Mouse (Mus musculus): Measurements from ENCODE around the gene Zap70. TPM values are rescaled to one million over a fixed set of nuclear protein-coding genes. Genes with fewer than 3 reads are reported as not detected.

The Zap70 gene
- total RNA-seq (2022) = under 1 TPM in 2 of 4 experiments, not detected in 2; 0.27 to 0.31 TPM

GRCm38 (mm10) chr1:36761568-36761967 lies at the start of gene Zap70:
TSS of gene Zap70 (plus strand) at chr1:36761798.
- no peak for DNase-seq (ENCODE audit: low spot score in 2 of 2)

- DNase-seq (ENCODE audit: low spot score in 2 of 2) = no peak
Measured at GRCm38 (mm10) chr1:36714311-36714710, 47.3 kb upstream of the Zap70 start, which contains the start of gene Actr1b. TSS of gene Actr1b (minus strand) at chr1:36714422.

DNA sequence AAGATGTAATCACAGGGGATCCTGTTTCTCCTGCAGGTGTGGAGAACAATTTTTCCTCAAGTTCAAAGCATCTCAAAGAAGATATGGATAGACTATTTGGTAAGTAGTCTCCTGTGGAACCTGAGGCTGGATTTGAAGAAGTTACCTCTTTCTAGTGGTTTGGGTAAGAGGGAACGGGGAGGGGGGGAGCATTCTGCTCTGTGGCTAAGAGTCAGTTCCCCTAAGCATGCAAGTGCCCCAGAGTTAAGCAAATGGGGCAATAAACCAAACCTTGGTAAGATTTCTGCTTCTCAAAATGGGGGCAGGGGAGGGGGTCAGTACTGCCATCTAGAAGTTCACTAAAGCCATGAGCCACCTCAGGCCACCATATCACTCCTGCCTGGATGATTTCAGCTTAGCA lies 42.8 kb upstream of the Zap70 start:
- DNase-seq (ENCODE audit: low spot score in 2 of 2) = no peak

DNA sequence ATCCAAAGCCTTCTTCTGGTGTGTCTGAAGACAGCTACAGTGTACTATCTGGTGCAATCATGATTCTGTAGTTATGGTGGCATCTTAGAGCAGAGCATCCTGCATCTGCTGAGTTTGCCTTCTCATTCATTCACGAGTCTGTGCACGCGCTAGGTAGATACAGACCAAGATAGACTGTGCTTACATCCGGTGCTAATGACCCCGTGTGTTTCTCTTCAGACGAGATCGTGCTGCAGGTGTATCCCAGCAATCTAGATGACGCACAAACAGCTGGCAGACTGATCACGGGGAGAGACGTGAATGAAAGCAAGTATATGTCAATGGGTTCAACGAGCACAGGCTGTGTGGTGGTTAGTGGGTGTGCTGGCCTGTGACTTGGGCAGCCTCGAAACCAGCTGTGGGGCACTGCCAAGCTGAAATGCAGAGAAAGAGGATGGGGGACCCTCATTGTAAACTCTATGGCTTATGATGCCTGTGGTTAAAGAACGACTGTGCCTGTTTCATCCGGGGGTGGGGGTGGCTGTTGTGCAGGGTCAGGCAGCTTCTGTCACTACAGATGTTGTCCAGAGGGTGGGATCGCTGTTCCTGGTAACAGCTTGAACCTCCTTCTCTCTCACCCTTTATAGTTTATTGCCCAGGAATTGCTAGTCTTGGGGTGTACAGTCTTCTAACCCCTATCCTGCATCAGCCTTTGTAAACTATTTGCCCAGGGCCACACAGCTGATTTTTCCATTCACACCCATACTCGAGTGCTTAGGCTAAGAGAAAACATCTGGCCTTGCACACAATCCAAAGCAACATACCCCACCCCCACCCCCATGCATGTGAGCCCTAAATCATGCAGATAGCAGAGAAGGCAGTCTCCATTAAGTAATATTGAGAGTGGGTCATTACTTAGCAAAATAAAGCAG lies 38.2 kb upstream of the Zap70 start:
- DNase-seq (ENCODE audit: low spot score in 2 of 2) = no peak

DNA sequence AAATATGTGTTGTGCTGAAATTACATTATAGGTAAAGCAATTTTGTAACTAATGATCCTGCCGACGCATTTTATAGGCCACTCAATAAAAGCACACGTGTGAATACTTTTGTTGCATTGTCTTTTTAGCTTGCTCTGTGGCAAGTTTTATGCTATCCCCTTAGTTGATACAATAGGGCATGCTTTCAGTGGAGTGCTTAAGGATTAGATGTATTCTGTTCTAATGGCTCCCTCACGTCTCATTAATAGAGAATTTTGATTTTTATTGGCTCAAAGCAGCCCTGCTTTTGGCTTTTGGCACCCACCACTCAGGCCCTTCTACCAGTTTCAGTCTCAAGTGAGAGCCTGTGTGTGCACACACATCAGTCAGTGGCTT lies 37.6 kb upstream of the Zap70 start:
- DNase-seq (ENCODE audit: low spot score in 2 of 2) = no peak

- peak; percentile 81 to 85 for DNase-seq (ENCODE audit: low spot score in 2 of 2)
Measured at GRCm38 (mm10) chr1:36737300-36737699, 24.3 kb upstream of the Zap70 start.

DNA sequence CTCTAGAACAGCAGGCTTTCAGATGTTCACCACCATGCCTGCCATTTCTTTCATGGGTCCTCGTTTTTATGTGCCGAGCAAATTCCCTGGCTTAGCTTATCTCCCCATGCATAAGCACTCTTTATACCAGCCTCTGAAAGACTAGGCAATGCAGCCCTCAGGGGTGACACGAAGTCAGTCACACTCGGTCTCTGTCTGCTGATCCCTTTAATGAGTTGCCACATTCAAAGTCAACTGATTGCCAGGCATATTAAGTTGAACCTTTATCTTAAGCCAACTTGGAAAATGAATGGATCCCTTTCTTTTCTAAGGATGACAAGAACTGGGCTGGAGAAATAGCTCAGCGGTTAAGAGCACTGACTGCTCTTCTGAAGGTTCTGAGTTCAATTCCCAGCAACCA lies 22.4 kb upstream of the Zap70 start:
- no peak for DNase-seq (ENCODE audit: low spot score in 2 of 2)

GRCm38 (mm10) chr1:36743046-36743445 lies 18.6 kb upstream of the Zap70 start:
- DNase-seq (ENCODE audit: low spot score in 2 of 2) = no peak

- peak; percentile 42 to 49 for DNase-seq (ENCODE audit: low spot score in 2 of 2)
Measured at GRCm38 (mm10) chr1:36744268-36744944, 17.2 kb upstream of the Zap70 start.

DNA sequence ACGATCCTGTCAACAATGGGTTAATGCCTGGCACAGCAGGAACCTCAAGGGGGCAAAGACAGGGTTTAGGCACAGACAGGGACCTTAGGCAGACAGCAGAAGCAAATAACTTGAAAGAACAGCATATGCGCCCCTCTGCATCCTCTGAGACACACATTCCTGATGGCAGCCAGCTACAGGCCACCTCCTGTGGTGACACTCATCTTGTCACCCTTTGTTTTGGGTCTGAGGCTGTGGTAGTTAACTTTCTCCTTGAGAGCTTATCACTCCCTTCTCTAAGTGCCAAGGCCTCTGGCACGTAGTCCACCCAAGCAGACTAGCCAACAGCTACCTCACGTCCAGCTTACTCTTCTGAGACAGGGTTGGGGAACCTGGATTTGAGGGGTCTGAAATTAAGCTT lies 15.9 kb upstream of the Zap70 start:
- DNase-seq (ENCODE audit: low spot score in 2 of 2) = no peak

DNA sequence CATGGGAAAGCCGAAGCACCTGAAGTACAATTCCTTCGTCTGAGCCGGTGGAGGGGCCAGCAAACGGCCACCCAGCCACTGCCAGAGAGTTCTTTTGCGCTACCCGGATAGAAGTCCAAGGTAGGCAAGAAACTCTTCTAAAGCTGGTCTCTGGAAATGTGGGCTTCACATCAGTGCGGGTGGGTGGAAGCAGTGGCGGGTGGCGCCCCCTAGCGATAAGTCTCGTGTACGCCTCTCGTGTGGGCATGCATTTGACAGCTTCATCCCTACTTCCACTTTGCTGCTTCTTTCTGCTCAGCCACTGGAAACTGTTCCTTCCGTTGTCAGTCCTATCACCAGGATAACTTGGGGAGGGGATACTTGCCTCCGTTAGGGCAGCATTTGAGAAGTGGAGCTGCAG lies 15.1 kb upstream of the Zap70 start:
- no peak for DNase-seq (ENCODE audit: low spot score in 2 of 2)

DNA sequence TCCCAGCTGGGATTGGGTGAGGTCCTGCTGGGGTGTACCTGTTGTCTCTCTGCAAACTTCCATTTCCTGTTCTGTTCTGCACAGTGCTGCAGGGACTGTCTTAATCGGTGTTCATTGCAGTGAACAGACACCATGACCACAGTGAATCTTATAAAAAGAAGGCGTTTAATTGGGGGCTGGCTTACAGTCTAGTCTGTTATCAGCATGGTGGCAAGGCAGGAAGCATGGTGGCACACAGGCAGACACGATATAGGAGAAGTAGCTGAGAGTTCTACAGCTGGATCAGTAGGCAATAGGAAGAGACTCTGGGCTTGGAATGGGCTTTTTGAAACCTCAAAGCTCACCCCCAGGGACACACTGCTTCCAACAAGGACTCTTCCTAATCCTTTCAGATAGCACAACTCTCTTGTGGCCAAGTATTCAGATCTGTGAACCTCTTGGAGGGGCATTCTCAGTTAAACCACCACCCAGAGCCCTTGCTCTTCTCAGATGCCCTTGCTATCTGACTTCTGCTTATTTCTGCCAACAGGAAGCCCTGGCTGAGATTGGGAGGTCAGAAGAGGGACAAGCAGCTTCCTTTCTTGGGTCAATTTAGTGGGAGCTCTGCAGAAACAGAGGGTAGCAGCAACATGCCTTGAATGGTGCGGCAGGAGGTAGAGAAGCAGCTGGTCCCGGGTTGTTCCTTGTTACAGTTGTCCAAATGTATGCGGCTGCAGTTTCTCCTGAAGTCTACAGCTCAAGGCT lies 7.5 kb upstream of the Zap70 start:
- no peak for DNase-seq (ENCODE audit: low spot score in 2 of 2)

GRCm38 (mm10) chr1:36758553-36758952 lies 3.0 kb upstream of the Zap70 start:
- no peak for DNase-seq (ENCODE audit: low spot score in 2 of 2)

DNA sequence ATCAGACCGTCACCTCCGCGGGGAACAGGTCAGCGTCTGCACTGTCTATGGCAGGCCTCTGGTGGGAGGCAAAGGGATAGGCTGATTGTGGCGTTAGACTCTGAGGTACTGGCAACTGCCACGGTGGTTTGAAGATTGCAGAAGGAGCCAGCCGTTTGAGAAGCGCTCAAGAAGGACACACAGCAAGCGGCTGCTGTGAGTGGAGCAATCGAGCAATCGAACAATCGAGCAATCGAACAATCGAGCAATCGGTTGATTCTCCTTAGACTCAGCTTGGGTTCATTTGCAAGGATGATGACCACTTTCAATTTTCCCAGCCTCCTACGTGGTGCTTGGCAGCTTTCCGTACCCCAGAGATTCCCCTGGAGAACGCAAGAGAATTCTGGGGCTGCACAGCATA lies 2.5 kb upstream of the Zap70 start:
- DNase-seq (ENCODE audit: low spot score in 2 of 2) = no peak

DNA sequence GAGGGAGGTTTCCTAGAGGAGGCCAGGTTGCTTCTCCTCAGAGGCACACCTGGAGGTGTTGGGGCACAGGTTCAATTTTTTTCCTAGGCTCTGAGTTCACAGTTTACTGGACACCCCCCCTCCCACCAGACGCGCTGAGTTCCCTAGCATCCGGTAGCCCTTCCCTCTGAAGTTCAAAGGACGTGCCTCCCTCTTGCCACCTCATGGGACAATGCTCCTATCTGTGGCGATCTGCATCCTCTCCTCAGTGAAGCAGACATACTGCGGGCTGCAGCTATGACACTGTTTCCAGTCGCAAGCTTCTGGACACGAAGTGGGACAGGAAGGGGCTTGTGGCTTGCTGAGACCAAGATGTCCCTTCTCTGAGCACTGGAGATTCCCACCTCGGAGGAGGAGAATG lies 1.2 kb upstream of the Zap70 start:
- no peak for DNase-seq (ENCODE audit: low spot score in 2 of 2)

- DNase-seq (ENCODE audit: low spot score in 2 of 2) = no peak
Measured at GRCm38 (mm10) chr1:36761061-36761460, 537 bp upstream of the Zap70 start.

GRCm38 (mm10) chr1:36766431-36767205 lies 5.0 kb downstream of the Zap70 start:
- DNase-seq (ENCODE audit: low spot score in 2 of 2) = no peak

DNA sequence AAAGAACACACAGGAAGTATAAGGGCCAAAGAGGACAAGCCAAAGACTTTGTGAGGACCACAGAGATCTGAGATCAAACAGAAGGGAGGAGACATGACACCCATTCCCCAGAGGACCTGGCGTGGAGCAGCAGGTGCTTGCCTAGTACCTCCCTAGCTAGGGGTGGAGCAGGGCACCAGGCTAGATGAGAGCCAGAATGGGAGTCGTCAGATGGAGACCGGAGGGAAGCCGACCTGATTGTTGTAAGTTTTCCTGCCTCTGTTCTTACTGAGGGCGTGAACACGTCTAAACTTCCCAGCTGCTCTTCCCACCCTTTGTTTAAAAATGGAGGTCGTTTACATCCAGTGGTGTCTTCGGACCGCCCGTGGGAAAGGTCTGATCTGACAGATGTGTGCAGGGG lies 5.7 kb downstream of the Zap70 start:
- DNase-seq (ENCODE audit: low spot score in 2 of 2) = no peak

DNA sequence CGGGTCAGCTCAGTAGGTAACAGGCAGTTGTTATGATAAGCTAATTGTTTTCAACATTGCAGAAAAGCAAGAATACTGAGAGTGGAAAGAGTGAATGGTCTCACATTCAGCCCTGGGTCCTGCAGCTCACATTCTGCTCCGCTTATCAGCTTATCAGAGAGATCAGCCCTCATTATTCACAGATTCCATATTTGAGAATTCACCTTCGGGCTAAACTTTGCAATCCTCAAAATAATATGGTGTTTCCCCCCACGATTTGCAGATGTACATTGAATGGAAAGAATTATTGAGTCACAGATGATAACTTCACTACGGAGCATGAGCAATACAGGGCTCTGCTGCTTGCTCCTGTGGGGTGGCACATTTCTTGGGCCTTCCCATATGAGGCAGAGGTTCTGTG lies 7.2 kb downstream of the Zap70 start:
- no peak for DNase-seq (ENCODE audit: low spot score in 2 of 2)

DNA sequence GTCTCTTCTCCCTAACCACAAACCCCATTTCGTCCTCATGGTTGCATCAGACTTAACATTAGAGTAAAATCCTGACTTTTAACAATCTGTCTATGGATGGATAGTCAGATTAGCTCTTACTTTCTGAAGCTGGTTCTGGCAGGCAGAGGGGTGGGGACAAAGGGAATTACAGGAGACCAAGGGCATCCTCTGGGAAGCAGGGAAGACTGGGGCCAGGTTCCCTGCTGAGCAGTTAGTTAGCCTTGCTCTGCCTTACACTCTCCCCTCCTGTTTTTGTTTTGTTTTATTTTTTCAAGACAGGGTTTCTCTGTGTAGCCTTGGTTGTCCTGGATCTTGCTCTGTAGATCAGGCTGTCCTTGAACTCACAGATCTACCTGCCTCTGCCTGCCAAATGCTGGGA lies 8.4 kb downstream of the Zap70 start:
- DNase-seq (ENCODE audit: low spot score in 2 of 2) = no peak

GRCm38 (mm10) chr1:36770998-36771397 lies 9.4 kb downstream of the Zap70 start:
- DNase-seq (ENCODE audit: low spot score in 2 of 2) = no peak
